Mouse (Mus musculus) liver, embryonic 16.5 days (tissue): ENCODE data around the gene 4933416C03Rik. TPM values are rescaled to one million over a fixed set of nuclear protein-coding genes. Genes with fewer than 3 reads are reported as not detected.

ENCODE experiments used
- polyA plus RNA-seq: library from polyadenylated mRNA; unstranded; fragments of >200 nt; fragmentation: Nextera tagmentation; extraction: Ambion mirVana; gene quantifications from 2 replicates; pipeline ENCODE4 v1.2.1, GENCODE M21; 2015

Gene 4933416C03Rik
- polyA plus RNA-seq, 1 experiment from 2014 or later: not detected

Other genes with a start within 250 kb of the 4933416C03Rik start
- gene Ptprr, start 95.7 kb downstream of the 4933416C03Rik start, polyA plus RNA-seq: 0.22 and 0.25 TPM in 2 replicates
- gene Ptprb, start 161.6 kb upstream of the 4933416C03Rik start, polyA plus RNA-seq: 1.5 and 1.8 TPM in 2 replicates